Mouse (Mus musculus) left cerebral cortex, postnatal 14 days (tissue): Measurements from ENCODE around the gene Zbtb8a. TPM values are rescaled to one million over a fixed set of nuclear protein-coding genes. Genes with fewer than 3 reads are reported as not detected.
"Not testable (repeated sequence)": the region's sequence is repeated elsewhere in the genome, so short reads cannot be mapped to it uniquely, and the experiment has no call there.

Experiments used
- DNase-seq, 2 experiments: peaks; one replicate each; pipeline ENCODE4 v3.0.0; 2021 to 2022; ENCODE audit warnings: low spot score in 2 of 2, mixed read lengths in 1 of 2
- intact Hi-C: fragments of 180-260 bp; cut with DNase I; formaldehyde crosslinking; loops from one replicate; pipeline ENCODE4 v1.15.1; 2025
- total RNA-seq, 2 experiments: library from RNA; stranded (reverse); gene quantifications; 2 replicates each; pipeline ENCODE4 v1.2.3; 2021

Gene Zbtb8a
- total RNA-seq, 2 experiments from 2014 or later: 7.4 to 8.0 TPM

DNA sequence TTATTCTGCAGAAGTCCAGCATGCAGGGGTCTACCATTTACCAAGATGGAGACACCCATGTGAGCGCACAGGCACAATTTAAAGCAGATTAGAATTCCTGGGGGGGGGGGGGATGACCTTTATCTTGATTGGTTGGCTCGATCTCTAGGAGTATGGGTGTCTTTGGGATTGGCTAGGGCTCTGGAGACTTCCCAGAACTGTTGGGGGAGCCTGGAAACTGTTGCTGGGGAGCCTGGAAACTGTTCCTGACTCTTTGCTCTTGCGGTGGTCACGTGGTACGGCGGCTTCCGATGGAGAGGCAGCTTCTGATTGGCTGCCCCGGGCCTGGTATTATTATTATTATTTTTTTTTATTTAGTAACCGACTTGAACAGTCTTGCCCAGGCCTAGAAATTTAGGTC is 4.1 kb upstream of the Zbtb8a start:
- DNase-seq: no peak
- intact Hi-C loops: no loop called here

- intact Hi-C loops: no loop called here
- no peak for DNase-seq
These were observed 3.2 kb upstream of the Zbtb8a start for GRCm38 (mm10) chr4:129381148-129381547.

- intact Hi-C loops: no loop called here
These were observed 1.9 kb upstream of the Zbtb8a start for GRCm38 (mm10) chr4:129379805-129380204.

DNA sequence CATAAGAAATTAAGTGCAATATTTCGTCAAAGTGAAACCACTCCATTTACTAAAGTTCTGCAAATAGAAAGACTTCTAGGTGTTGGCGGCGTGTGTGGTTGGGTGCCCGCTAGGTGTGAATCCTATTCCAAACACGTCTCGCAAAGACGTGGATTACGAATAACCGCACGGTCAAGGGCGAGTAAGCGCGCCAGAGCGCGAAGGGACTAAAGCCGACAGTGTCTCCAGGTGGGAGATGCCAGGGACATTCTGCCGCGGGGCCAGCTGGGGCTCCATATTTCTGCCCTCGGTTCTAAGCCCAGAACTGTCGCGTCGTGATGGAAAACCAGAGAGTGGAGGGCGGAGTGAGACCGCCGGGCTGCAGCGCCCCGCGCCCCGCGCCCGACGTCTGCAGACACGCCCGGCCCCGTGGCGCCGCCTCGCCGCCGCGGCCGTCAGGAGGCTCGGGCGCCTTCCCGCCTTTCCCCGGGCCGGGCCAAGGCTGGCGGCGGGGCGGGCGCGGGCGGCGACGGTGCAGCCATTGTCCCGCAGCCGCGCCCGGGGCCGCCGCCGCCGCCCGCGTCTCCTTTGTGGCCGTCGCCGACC is 863 bp downstream of the Zbtb8a start:
- intact Hi-C loops: no loop called here
- peak; percentile 21 to 39 for DNase-seq

More at GRCm38 (mm10) chr4:129379805-129380204, 1.9 kb upstream of the Zbtb8a start:
- DNase-seq: no peak

DNA sequence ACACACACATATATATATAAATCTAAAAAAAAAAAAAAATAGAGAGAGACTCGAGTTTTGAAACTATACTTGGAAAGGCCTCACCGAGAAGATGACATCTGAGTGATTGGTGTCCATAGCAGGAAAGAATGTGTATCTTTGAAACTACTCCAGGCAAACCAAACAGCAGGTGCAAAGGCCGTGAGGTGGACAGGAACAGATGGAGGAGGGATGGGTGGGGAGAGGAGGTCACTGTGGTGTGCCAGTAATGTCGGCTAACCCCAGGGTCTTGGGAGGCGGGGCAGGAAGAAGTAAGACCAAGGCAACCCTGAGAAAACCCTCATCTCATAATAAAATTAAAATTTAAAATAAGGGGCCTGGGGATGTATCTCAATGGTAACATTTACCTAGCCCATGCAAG is 2.1 kb downstream of the Zbtb8a start:
- intact Hi-C loops: no loop called here
- DNase-seq: no peak

- intact Hi-C loops: no loop called here
- DNase-seq: no peak
These were observed 2.9 kb downstream of the Zbtb8a start for GRCm38 (mm10) chr4:129375000-129375399.

GRCm38 (mm10) chr4:129374219-129374755 is 3.6 kb downstream of the Zbtb8a start:
- no peak for DNase-seq
- intact Hi-C loops: no loop called here

DNA sequence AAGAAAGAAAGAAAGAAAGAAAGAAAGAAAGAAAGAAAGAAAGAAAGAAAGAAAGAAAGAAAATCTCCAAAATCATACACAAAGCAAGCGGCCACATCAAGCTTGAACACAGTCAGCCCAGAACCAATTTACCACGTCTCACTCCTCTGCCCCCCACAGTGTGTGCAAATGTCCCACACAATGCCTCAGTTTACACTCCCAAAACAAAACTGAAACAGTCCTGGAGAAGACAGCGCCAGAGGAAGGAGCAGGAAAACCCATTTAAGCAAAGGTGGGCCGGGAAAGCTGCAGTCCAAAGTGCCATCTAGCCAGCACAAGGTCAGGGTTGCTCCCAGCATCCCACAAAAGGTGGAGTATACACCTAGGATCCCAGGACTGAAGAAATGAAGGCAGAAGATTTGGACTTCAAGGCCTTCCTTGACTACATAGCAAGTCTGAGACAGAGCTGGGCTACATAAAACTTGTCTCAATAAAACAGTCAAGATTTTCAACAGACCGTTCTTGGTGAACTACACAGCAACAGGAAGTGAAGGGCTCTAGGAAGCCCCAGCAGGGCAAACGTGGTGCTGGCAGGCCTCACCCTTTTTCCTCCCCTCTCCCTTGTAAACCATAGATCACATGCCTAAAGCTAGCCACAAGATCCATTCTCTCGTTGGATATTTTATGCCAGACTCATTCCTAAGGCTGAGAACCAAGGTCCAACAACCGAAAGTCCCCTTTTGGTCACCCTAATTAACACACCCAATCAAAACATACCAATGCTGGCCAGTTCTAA is 4.5 kb downstream of the Zbtb8a start:
- intact Hi-C loops: no loop called here

DNA sequence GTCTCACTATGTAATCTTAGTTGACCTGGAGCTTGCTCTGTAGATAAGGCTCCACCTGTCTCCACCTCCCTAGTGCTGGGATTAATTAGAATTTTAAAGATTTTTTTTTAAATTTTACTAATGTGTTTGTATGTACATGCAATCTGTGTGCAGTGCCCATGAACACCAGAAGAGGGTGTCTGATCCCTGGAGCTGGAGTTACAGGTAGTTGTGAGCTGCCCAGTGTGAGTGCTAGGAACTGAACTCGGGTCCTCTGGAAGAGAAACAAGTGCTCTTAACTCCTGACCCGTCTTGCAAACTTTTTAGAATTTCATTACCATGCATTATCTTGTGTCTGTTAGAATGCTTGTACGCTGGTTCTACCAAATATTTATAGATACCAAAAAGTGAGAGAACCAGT is 6.5 kb downstream of the Zbtb8a start:
- intact Hi-C loops: no loop called here
- no peak for DNase-seq

More for the DNA sequence above, 4.5 kb downstream of the Zbtb8a start:
- DNase-seq: no peak

DNA sequence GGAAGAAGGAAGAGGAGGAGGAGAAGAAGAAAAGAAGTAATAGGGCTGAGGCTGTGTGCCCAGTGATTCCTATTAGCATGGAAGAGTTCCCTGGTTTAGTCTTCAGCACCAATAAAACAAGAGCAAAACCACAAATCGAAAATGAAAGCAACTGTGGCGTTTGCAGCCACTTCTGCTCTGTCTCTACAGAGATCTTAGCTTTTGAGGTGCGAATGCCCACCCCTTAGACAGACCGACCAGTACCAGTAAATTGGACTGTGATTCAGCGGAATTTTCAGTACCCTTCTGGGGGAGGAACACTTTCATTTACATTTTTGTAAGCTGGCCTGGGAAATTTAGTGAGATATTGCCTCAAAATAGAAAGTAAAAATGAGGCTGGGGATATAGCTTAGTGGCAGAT is 12.7 kb downstream of the Zbtb8a start:
- intact Hi-C loops: no loop called here
- no peak for DNase-seq

DNA sequence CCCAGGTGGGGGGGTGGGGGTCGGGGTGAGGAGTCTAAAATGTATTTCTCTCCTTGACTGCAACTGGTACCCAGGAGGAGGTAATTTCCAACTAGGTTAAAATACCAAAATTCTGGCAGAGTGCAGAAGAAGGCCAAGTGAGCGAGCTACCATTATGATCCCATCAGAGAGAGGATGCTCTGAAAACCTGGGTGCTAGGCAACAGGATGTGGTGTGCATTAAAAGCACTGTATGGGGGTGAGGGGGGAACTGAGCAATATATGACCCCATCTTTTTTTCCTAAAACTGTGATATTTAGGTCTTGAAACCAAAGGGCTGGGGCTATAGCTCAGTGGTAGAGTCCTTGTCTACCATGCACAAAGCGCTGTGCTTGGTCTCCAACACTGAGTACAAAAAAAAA is 13.5 kb downstream of the Zbtb8a start:
- intact Hi-C loops: no loop called here
- DNase-seq: no peak

- intact Hi-C loops: no loop called here
These were observed 14.5 kb downstream of the Zbtb8a start for GRCm38 (mm10) chr4:129363463-129363862.

DNA sequence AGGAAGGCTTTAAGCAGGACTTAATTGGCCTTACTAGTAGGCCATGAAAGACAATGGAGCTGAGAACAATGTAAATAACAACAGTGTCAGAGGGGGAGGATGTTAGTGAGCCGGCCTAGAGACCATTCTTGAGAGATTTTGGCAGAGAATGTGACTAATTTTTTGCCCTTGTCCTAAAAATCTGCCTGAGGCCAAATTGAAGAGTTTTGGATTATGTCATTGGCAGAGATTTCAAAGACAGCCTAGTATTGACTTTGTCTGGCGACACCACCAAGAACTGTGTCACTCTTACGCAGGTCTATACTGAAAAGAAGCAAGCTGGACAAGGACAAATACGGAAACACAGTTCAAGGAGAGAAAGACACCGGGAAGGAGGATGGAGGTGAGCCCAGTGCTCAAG is 15.1 kb downstream of the Zbtb8a start:
- DNase-seq: no peak
- intact Hi-C loops: no loop called here

More at GRCm38 (mm10) chr4:129363463-129363862, 14.5 kb downstream of the Zbtb8a start:
- no peak for DNase-seq

DNA sequence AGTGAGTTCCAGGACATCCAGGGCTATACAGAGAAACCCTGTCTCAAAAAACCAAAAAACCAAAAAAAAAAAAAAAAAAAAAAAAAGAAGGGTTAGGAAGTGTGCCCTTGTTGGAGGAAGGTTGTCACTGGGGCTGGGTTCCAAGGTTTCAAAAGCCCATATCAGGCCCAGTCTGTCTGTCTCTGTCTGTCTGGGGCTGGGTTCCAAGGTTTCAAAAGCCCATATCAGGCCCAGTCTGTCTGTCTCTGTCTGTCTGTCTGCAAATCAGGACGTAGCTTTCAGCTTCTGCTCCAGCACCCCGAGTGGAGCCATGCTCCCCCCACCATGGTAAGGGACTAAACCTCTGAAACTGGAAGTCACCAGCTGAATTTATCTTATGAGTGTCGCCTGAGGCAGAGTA is 15.7 kb downstream of the Zbtb8a start:
- DNase-seq, intact Hi-C loops: not testable (repeated sequence)

- intact Hi-C loops: no loop called here
These were observed 20.2 kb downstream of the Zbtb8a start for GRCm38 (mm10) chr4:129357613-129358163.

GRCm38 (mm10) chr4:129354236-129354635 is 23.7 kb downstream of the Zbtb8a start:
- intact Hi-C loops: no loop called here
- peak in 1 of 2 experiments; percentile 30 for DNase-seq

More at GRCm38 (mm10) chr4:129357613-129358163, 20.2 kb downstream of the Zbtb8a start:
- DNase-seq: no peak

- no peak for DNase-seq
- intact Hi-C loops: no loop called here
These were observed 24.7 kb downstream of the Zbtb8a start for GRCm38 (mm10) chr4:129353176-129353575.

GRCm38 (mm10) chr4:129351111-129351510 is 26.8 kb downstream of the Zbtb8a start:
- intact Hi-C loops: loop anchor here (2.0 kb wide), 1 partner anchor 106 kb away; no protein-coding TSS in a partner anchor
- DNase-seq: peak; percentile 46 to 70

DNA sequence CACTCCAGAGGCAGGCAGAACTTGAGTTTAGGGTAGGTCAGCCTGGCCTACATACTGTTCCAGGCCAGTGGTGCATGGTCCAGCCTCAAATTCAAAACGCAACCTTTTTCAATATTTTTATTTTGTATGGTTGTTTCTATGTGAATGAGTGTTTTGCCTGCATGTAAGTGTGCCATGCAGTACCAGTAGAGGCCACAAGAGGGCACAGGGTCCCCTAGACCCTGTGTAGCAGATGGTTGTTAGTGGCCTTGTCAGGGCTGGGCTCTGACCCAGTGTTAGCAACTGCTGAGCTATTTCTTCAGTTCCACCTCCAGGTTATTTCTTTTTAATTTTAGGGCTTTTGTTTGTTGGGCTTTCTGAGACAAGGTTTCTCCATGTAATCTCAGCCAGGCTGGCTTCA is 27.3 kb downstream of the Zbtb8a start:
- intact Hi-C loops: loop anchor here (2.0 kb wide), 1 partner anchor 106 kb away; no protein-coding TSS in a partner anchor
- DNase-seq: peak; percentile 54 to 78

DNA sequence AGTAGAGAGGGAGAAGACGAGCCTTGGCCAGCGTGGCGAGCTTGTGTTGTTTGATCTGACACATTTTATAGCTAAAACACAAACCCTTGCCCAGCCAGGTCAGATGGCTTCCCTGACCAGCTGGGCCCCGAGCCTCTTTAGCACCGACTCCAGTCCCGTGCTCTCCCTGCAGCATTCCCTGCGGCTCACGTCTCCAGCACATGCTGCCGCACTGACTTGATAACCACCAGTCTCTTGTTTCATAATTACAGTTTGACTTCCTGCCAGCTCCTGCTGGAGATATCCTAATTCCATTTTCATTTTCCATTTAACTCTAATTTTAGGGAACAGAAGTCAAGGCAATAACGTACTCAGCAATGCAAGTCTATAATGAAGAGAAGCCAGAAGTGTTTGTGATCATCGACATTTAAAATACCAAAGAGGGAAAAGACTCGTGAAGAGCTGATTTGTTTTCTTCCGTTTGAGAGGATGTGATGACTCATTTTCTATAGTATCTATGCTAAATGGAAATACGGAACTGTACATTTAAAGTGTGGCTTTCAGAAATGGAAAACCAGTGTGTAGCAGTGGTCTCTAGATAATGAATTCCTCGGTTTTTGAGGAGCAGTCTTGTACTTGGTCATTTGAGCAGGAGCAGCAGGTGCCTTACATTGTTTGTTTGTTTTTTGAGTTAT is 31.3 kb downstream of the Zbtb8a start:
- DNase-seq: peak; percentile 62 to 80
- intact Hi-C loops: no loop called here
